Mouse (Mus musculus) layer of hippocampus, postnatal 25 days (tissue): ENCODE measurements around the gene Slf1. TPM values are rescaled to one million over a fixed set of nuclear protein-coding genes. Genes with fewer than 3 reads are reported as not detected.

ENCODE experiments used
- DNase-seq, 2 experiments: peaks; one replicate each; pipeline ENCODE4 v3.0.0; 2022; ENCODE audit warnings: mixed read lengths in 2 of 2, low spot score in 1 of 2; ENCODE audit errors: extremely low spot score in 1 of 2
- total RNA-seq, 2 experiments: library from RNA; stranded (reverse); gene quantifications; 2 replicates each; pipeline ENCODE4 v1.2.3; 2021

The Slf1 gene
- total RNA-seq, 2 experiments from 2014 or later: 15.2 to 19.2 TPM

- DNase-seq: no peak
Observed at GRCm38 (mm10) chr13:77002628-77003027, 132.6 kb downstream of the Slf1 start.

Other genes with a start within 250 kb of the Slf1 start
- 10 to 100 TPM; 18.9 to 20.3 TPM for gene 2210408I21Rik, start 67 bp upstream of the Slf1 start, total RNA-seq